Mouse (Mus musculus): ENCODE measurements at regions not wholly inside any gene's neighbourhood (a gene's known extent, or its start where the extent isn't known, plus 50 kb on each side); places are given as distances from the start of the nearest gene placed in this dataset.

- H3K4me3 ChIP-seq (ENCODE audit: control insufficient read depth in 1 of 2, insufficient read depth in 1 of 2, low read depth in 1 of 2, low read length in 2 of 2), result no peak overlapping the region
- H3K27me3 ChIP-seq (ENCODE audit: control insufficient read depth, insufficient read depth, low read length), result no peaks in the 10 kb centered on the region
- no peaks in the 10 kb centered on the region for H3K36me3 ChIP-seq (ENCODE audit: control insufficient read depth, insufficient read depth, low read length)
- H3K4me1 ChIP-seq (ENCODE audit: control insufficient read depth in 2 of 2, insufficient read depth in 2 of 2, low read length in 2 of 2), result peaks cover 0 to 10% of the 10 kb centered on the region in 2 experiments; a peak in 2 of 4 replicates
- WGBS, result 77% methylated on average over 7 of the region's 7 CpGs
- no peak overlapping the region for H3K27ac ChIP-seq (replicated peaks in 1 of 2; ENCODE audit: control insufficient read depth in 1 of 2, insufficient read depth in 1 of 2, low read depth in 2 of 2, low read length in 2 of 2)
- H3K9me3 ChIP-seq (ENCODE audit: control insufficient read depth, low read length), result no peaks in the 10 kb centered on the region
- ATAC-seq (ENCODE audit: insufficient number of reproducible peaks, insufficient read depth, low FRiP score, low read depth), result no peak
- no peak overlapping the region for H3K9ac ChIP-seq (ENCODE audit: low read length)
- H3K4me2 ChIP-seq (ENCODE audit: low read length), result no peak overlapping the region
These were observed 265.8 kb upstream of the Mpped2 start for GRCm38 (mm10) chr2:106427237-106427636.

- Histone ChIP-seq H3K4me1 (ENCODE audit: control insufficient read depth in 2 of 2, insufficient read depth in 2 of 2, low read length in 2 of 2) (peaks cover 0 to 11% of the 10 kb centered on the region in 2 experiments; a peak in 2 of 4 replicates), H3K9me3 (ENCODE audit: control insufficient read depth, low read length) (no peaks in the 10 kb centered on the region), H3K36me3 (ENCODE audit: control insufficient read depth, insufficient read depth, low read length) (no peaks in the 10 kb centered on the region), H3K9ac (ENCODE audit: low read length) (no peak overlapping the region), H3K4me2 (ENCODE audit: low read length) (no peak overlapping the region), H3K27ac (replicated peaks in 1 of 2; ENCODE audit: control insufficient read depth in 1 of 2, insufficient read depth in 1 of 2, low read depth in 2 of 2, low read length in 2 of 2) (no peak overlapping the region), H3K4me3 (ENCODE audit: control insufficient read depth in 1 of 2, insufficient read depth in 1 of 2, low read depth in 1 of 2, low read length in 2 of 2) (no peak overlapping the region), H3K27me3 (ENCODE audit: control insufficient read depth, insufficient read depth, low read length) (no peaks in the 10 kb centered on the region)
- WGBS, result 55% methylated on average over 11 of the region's 11 CpGs
- no peak for ATAC-seq (ENCODE audit: insufficient number of reproducible peaks, insufficient read depth, low FRiP score, low read depth)
These were observed 264.2 kb upstream of the Mpped2 start for GRCm38 (mm10) chr2:106428909-106429308.

GRCm38 (mm10) chr2:106431141-106431540 lies 261.9 kb upstream of the Mpped2 start:
- no peaks in the 10 kb centered on the region for H3K36me3 ChIP-seq (ENCODE audit: control insufficient read depth, insufficient read depth, low read length)
- peak overlapping the region; percentile 59 for H3K9ac ChIP-seq (ENCODE audit: low read length)
- peak overlapping the region; percentile 80 for H3K4me2 ChIP-seq (ENCODE audit: low read length)
- no peaks in the 10 kb centered on the region for H3K27me3 ChIP-seq (ENCODE audit: control insufficient read depth, insufficient read depth, low read length)
- H3K9me3 ChIP-seq (ENCODE audit: control insufficient read depth, low read length), result no peaks in the 10 kb centered on the region
- H3K4me1 ChIP-seq (ENCODE audit: control insufficient read depth in 2 of 2, insufficient read depth in 2 of 2, low read length in 2 of 2), result peaks cover 0 to 11% of the 10 kb centered on the region in 2 experiments; a peak in 2 of 4 replicates
- H3K27ac ChIP-seq (replicated peaks in 1 of 2; ENCODE audit: control insufficient read depth in 1 of 2, insufficient read depth in 1 of 2, low read depth in 2 of 2, low read length in 2 of 2), result no peak overlapping the region
- WGBS, result 10% methylated on average over 8 of the region's 8 CpGs
- peak overlapping the region; percentile 18 to 33; a peak in 3 of 4 replicates for H3K4me3 ChIP-seq (ENCODE audit: control insufficient read depth in 1 of 2, insufficient read depth in 1 of 2, low read depth in 1 of 2, low read length in 2 of 2)
- no peak for ATAC-seq (ENCODE audit: insufficient number of reproducible peaks, insufficient read depth, low FRiP score, low read depth)

- Histone ChIP-seq H3K9me3 (ENCODE audit: control insufficient read depth, low read length) (no peaks in the 10 kb centered on the region), H3K27me3 (ENCODE audit: control insufficient read depth, insufficient read depth, low read length) (no peaks in the 10 kb centered on the region), H3K4me1 (ENCODE audit: control insufficient read depth in 2 of 2, insufficient read depth in 2 of 2, low read length in 2 of 2) (peaks cover 0 to 11% of the 10 kb centered on the region in 2 experiments; a peak in 2 of 4 replicates), H3K36me3 (ENCODE audit: control insufficient read depth, insufficient read depth, low read length) (no peaks in the 10 kb centered on the region), H3K4me2 (ENCODE audit: low read length) (peak overlapping the region; percentile 80), H3K9ac (ENCODE audit: low read length) (peak overlapping the region; percentile 59; the same call in 1 of the 2 replicates), H3K27ac (replicated peaks in 1 of 2; ENCODE audit: control insufficient read depth in 1 of 2, insufficient read depth in 1 of 2, low read depth in 2 of 2, low read length in 2 of 2) (no peak overlapping the region), H3K4me3 (ENCODE audit: control insufficient read depth in 1 of 2, insufficient read depth in 1 of 2, low read depth in 1 of 2, low read length in 2 of 2) (peak overlapping the region; percentile 18 to 33; a peak in 3 of 4 replicates)
- no peak for ATAC-seq (ENCODE audit: insufficient number of reproducible peaks, insufficient read depth, low FRiP score, low read depth)
- 5% methylated on average over 9 of the region's 9 CpGs for WGBS
These were observed 261.4 kb upstream of the Mpped2 start for GRCm38 (mm10) chr2:106431637-106432199.

- 69% methylated on average over 2 of the region's 2 CpGs for WGBS
- Histone ChIP-seq H3K4me3 (ENCODE audit: control insufficient read depth in 1 of 2, insufficient read depth in 1 of 2, low read depth in 1 of 2, low read length in 2 of 2) (no peak overlapping the region), H3K9me3 (ENCODE audit: control insufficient read depth, low read length) (no peaks in the 10 kb centered on the region), H3K4me1 (ENCODE audit: control insufficient read depth in 2 of 2, insufficient read depth in 2 of 2, low read length in 2 of 2) (peaks cover 0 to 11% of the 10 kb centered on the region in 2 experiments; a peak in 2 of 4 replicates), H3K4me2 (ENCODE audit: low read length) (no peak overlapping the region), H3K9ac (ENCODE audit: low read length) (no peak overlapping the region), H3K27me3 (ENCODE audit: control insufficient read depth, insufficient read depth, low read length) (no peaks in the 10 kb centered on the region), H3K27ac (replicated peaks in 1 of 2; ENCODE audit: control insufficient read depth in 1 of 2, insufficient read depth in 1 of 2, low read depth in 2 of 2, low read length in 2 of 2) (no peak overlapping the region), H3K36me3 (ENCODE audit: control insufficient read depth, insufficient read depth, low read length) (no peaks in the 10 kb centered on the region)
- ATAC-seq (ENCODE audit: insufficient number of reproducible peaks, insufficient read depth, low FRiP score, low read depth), result no peak
These were observed 256.9 kb upstream of the Mpped2 start for GRCm38 (mm10) chr2:106436136-106436535.

- Histone ChIP-seq H3K9me3 (ENCODE audit: control insufficient read depth, low read length) (no peaks in the 10 kb centered on the region), H3K36me3 (ENCODE audit: control insufficient read depth, insufficient read depth, low read length) (no peaks in the 10 kb centered on the region), H3K27me3 (ENCODE audit: control insufficient read depth, insufficient read depth, low read length) (no peaks in the 10 kb centered on the region), H3K4me3 (ENCODE audit: control insufficient read depth in 1 of 2, insufficient read depth in 1 of 2, low read depth in 1 of 2, low read length in 2 of 2) (no peak overlapping the region), H3K9ac (ENCODE audit: low read length) (no peak overlapping the region), H3K4me1 (ENCODE audit: control insufficient read depth in 2 of 2, insufficient read depth in 2 of 2, low read length in 2 of 2) (peaks cover 0 to 4% of the 10 kb centered on the region in 2 experiments; a peak in 2 of 4 replicates), H3K27ac (replicated peaks in 1 of 2; ENCODE audit: control insufficient read depth in 1 of 2, insufficient read depth in 1 of 2, low read depth in 2 of 2, low read length in 2 of 2) (no peak overlapping the region), H3K4me2 (ENCODE audit: low read length) (no peak overlapping the region)
- 59% methylated on average over 7 of the region's 7 CpGs for WGBS
- no peak for ATAC-seq (ENCODE audit: insufficient number of reproducible peaks, insufficient read depth, low FRiP score, low read depth)
These were observed 238.6 kb upstream of the Mpped2 start for GRCm38 (mm10) chr2:106454310-106454974.

- no peak overlapping the region for H3K9ac ChIP-seq (ENCODE audit: low read length)
- H3K4me1 ChIP-seq (ENCODE audit: control insufficient read depth in 2 of 2, insufficient read depth in 2 of 2, low read length in 2 of 2), result peaks cover 0 to 4% of the 10 kb centered on the region in 2 experiments; a peak in 2 of 4 replicates
- no peak overlapping the region for H3K4me2 ChIP-seq (ENCODE audit: low read length)
- no peaks in the 10 kb centered on the region for H3K27me3 ChIP-seq (ENCODE audit: control insufficient read depth, insufficient read depth, low read length)
- H3K36me3 ChIP-seq (ENCODE audit: control insufficient read depth, insufficient read depth, low read length), result no peaks in the 10 kb centered on the region
- ATAC-seq (ENCODE audit: insufficient number of reproducible peaks, insufficient read depth, low FRiP score, low read depth), result no peak
- H3K27ac ChIP-seq (replicated peaks in 1 of 2; ENCODE audit: control insufficient read depth in 1 of 2, insufficient read depth in 1 of 2, low read depth in 2 of 2, low read length in 2 of 2), result no peak overlapping the region
- H3K4me3 ChIP-seq (ENCODE audit: control insufficient read depth in 1 of 2, insufficient read depth in 1 of 2, low read depth in 1 of 2, low read length in 2 of 2), result no peak overlapping the region
- H3K9me3 ChIP-seq (ENCODE audit: control insufficient read depth, low read length), result no peaks in the 10 kb centered on the region
- WGBS, result 80% methylated on average over 4 of the region's 4 CpGs
These were observed 238.0 kb upstream of the Mpped2 start for GRCm38 (mm10) chr2:106455039-106455438.

Measured in heart, embryonic 14.5 days (tissue).